Mouse (Mus musculus): ENCODE results near the gene Lmnb2. TPM values are rescaled to one million over a fixed set of nuclear protein-coding genes. Genes with fewer than 3 reads are reported as not detected.

The Lmnb2 gene
- polyA plus RNA-seq, 1 experiment from 2014 or later, result 48.9 TPM

GRCm38 (mm10) chr10:80915260-80915659 lies 2.8 kb downstream of the Lmnb2 start:
- H3K36me3 ChIP-seq (replicated peaks), result peaks cover 7% of the 10 kb centered on the region
- peaks cover 25% of the 10 kb centered on the region for H3K4me1 ChIP-seq
- H3K9ac ChIP-seq, result no peak overlapping the region
- no peaks in the 10 kb centered on the region for H3K27me3 ChIP-seq (replicated peaks)
- no peak overlapping the region for H3K27ac ChIP-seq
- ATAC-seq (replicated peaks), result no peak
- 87% methylated on average over 2 of the region's 2 CpGs for WGBS
- no peak overlapping the region for H3K4me3 ChIP-seq
- H3K4me2 ChIP-seq, result no peak overlapping the region
- no peaks in the 10 kb centered on the region for H3K9me3 ChIP-seq

GRCm38 (mm10) chr10:80914253-80914656 lies 3.8 kb downstream of the Lmnb2 start:
- no peak for ATAC-seq (replicated peaks)

DNA sequence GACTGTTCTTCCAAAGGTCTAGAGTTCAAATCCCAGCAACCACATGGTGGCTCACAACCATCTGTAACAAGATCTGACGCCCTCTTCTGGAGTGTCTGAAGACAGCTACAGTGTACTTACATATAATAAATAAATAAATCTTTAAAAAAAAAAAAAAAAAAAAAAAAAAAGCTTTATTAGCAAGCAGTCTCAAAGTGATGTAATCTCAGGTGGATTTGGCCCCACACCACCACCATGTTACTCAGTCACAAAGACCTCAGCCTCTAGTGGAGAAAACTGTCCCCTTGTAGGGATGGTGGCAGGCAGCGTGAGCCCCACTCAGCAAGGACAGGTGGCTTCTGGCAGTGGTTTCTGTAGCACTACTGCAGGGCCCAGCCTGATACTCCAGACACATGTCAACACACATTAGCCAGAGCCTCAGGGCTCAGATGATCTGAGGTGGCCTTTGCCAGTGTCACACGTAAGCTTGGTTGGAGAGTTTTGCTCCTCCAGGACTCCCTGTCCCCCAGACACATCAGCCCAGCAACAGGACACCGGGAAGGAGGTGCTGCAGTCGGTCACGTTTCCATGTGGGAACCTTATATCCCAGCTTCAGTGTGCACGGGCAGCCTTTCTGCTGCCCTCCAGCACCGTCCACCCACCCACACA lies 4.6 kb downstream of the Lmnb2 start:
- no peak overlapping the region for H3K4me2 ChIP-seq
- no peak overlapping the region for H3K4me3 ChIP-seq
- H3K4me1 ChIP-seq, result peaks cover 25% of the 10 kb centered on the region
- no peaks in the 10 kb centered on the region for H3K9me3 ChIP-seq
- no peak overlapping the region for H3K27ac ChIP-seq
- ATAC-seq (replicated peaks), result no peak
- H3K27me3 ChIP-seq (replicated peaks), result no peaks in the 10 kb centered on the region
- no peak overlapping the region for H3K9ac ChIP-seq
- WGBS, result 90% methylated on average over 7 of the region's 8 CpGs
- peaks cover 19% of the 10 kb centered on the region for H3K36me3 ChIP-seq (replicated peaks)

More at GRCm38 (mm10) chr10:80914253-80914656, 3.8 kb downstream of the Lmnb2 start:
- H3K27me3 ChIP-seq (replicated peaks), result no peaks in the 10 kb centered on the region
- H3K27ac ChIP-seq, result no peak overlapping the region
- no peak overlapping the region for H3K9ac ChIP-seq
- H3K4me3 ChIP-seq, result no peak overlapping the region
- WGBS, result 92% methylated on average over 5 of the region's 5 CpGs
- H3K4me1 ChIP-seq, result peaks cover 25% of the 10 kb centered on the region
- no peaks in the 10 kb centered on the region for H3K9me3 ChIP-seq
- H3K4me2 ChIP-seq, result no peak overlapping the region
- peaks cover 13% of the 10 kb centered on the region for H3K36me3 ChIP-seq (replicated peaks)

DNA sequence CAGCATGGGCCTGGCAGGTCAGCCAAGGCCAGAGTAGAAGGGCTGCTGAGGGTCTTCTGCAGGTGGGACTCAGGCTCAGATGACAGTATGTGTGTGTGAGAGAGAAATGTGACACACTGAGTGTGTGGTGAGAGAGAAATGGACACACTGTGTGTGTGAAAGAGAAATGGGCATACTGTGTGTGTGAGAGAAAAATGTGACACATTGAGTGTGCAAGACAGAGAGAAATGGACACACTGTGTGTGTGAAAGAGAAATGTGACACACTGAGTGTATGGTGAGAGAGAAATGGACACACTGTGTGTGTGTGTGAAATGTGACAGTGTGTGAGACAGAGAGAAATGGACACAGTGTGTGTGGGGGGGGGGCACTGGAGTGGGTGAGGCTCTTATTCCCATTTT lies 6.2 kb downstream of the Lmnb2 start:
- Histone ChIP-seq H3K9ac (no peak overlapping the region), H3K27ac (no peak overlapping the region), H3K27me3 (replicated peaks) (no peaks in the 10 kb centered on the region), H3K4me1 (peaks cover 19% of the 10 kb centered on the region), H3K4me2 (no peak overlapping the region), H3K9me3 (no peaks in the 10 kb centered on the region), H3K36me3 (replicated peaks) (peaks cover 24% of the 10 kb centered on the region), H3K4me3 (no peak overlapping the region)
- ATAC-seq (replicated peaks), result no peak

DNA sequence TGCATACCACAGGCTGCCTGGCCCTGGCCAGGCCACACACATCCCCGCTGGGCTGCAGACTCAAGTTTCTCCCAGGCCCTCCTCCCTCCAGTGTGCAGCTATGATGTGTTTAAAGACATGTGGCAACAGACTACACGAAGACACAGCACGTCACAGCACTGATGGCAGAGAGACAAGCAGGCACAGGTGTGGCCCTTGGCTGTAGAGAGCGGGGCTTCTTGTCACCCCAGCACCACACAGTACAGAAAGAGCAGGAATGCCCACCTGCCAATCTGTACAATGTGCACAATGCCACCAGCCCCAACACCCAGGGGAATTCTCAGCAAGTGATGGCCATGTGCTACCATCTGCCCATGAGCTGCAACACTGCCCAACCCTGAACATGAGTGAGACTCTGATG lies 6.7 kb downstream of the Lmnb2 start:
- H3K36me3 ChIP-seq (replicated peaks), result peaks cover 24% of the 10 kb centered on the region
- H3K27ac ChIP-seq, result no peak overlapping the region
- H3K9ac ChIP-seq, result no peak overlapping the region
- no peak overlapping the region for H3K4me2 ChIP-seq
- WGBS, result 93% methylated on average over 4 of the region's 4 CpGs
- no peak overlapping the region for H3K4me3 ChIP-seq
- no peaks in the 10 kb centered on the region for H3K9me3 ChIP-seq
- ATAC-seq (replicated peaks), result no peak
- peaks cover 14% of the 10 kb centered on the region for H3K4me1 ChIP-seq
- no peaks in the 10 kb centered on the region for H3K27me3 ChIP-seq (replicated peaks)

DNA sequence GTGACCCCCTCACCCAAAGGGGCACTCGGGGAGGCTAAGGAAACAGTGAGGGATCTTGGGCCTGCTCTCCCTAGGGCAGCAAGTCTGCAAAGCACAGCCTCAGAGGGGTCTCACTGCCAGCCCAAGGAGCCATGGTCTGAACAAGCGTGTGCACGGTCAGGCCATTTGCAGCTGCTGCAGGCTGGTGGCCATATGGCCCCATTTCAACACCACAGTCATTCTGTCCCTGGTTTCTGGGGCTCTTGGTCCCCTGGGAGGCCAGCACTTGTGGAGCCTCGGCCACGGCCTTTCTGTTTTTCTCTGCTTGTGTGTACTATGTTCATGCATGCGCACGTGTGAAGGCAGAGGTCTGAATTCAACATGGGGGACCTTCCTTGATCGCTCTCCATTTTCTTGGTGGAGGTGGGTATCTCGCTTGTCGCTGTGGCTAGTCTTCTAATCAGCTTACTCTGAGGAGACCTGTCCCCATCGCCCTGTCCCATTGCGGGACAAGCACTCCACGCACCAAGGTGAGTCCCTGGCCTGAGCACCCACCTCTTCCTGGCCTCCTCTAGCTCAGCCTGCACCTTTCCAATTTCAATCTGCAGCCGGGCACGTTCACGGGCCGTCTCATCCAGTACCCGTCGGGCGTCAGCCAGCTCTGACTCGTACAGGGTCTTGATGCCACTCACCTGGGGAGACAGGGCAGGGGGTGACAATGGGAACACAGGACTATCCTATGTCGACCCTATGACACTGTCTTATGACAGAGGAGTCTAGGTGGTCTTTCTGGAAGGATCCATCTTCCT lies 8.5 kb downstream of the Lmnb2 start:
- WGBS, result 94% methylated on average over 22 of the region's 22 CpGs
- Histone ChIP-seq H3K4me1 (no peaks in the 10 kb centered on the region), H3K9me3 (no peaks in the 10 kb centered on the region), H3K27ac (no peak overlapping the region), H3K4me2 (no peak overlapping the region), H3K4me3 (no peak overlapping the region), H3K9ac (no peak overlapping the region), H3K36me3 (replicated peaks) (peaks cover 36% of the 10 kb centered on the region), H3K27me3 (replicated peaks) (no peaks in the 10 kb centered on the region)
- ATAC-seq (replicated peaks), result no peak

DNA sequence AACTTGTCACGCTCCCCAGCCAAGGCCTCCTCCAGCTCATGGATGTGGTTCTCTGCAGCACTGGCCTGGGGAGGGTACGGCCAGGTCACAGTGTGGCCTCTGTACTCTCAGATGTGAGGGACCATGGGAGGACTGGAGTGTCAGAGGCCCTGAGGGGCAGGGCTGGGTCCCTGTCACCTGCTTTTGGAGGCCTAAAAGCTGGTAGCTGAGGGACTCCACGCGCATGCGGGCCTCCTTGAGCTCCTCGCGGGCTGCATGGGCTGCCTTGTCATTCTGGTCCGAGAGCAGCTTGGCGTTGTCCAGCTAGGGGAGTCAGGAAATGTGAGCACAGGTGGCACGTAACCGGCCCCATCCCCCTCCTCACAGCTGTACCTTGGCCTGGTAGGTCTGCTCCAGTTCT lies 13.3 kb downstream of the Lmnb2 start:
- 93% methylated on average over 11 of the region's 11 CpGs for WGBS
- no peaks in the 10 kb centered on the region for H3K9me3 ChIP-seq
- H3K27me3 ChIP-seq (replicated peaks), result no peaks in the 10 kb centered on the region
- no peak for ATAC-seq (replicated peaks)
- H3K4me2 ChIP-seq, result no peak overlapping the region
- no peak overlapping the region for H3K9ac ChIP-seq
- no peak overlapping the region for H3K4me3 ChIP-seq
- H3K36me3 ChIP-seq (replicated peaks), result peaks cover 53% of the 10 kb centered on the region
- H3K27ac ChIP-seq, result no peak overlapping the region
- H3K4me1 ChIP-seq, result peaks cover 9% of the 10 kb centered on the region

- peaks cover 15% of the 10 kb centered on the region for H3K4me1 ChIP-seq
- no peak overlapping the region for H3K4me3 ChIP-seq
- no peak overlapping the region for H3K27ac ChIP-seq
- no peak for ATAC-seq (replicated peaks)
- H3K27me3 ChIP-seq (replicated peaks), result no peaks in the 10 kb centered on the region
- H3K9me3 ChIP-seq, result no peaks in the 10 kb centered on the region
- H3K4me2 ChIP-seq, result no peak overlapping the region
- no peak overlapping the region for H3K9ac ChIP-seq
- WGBS, result 88% methylated on average over 28 of the region's 28 CpGs
- peaks cover 47% of the 10 kb centered on the region for H3K36me3 ChIP-seq (replicated peaks)
Observed at GRCm38 (mm10) chr10:80904004-80904693, 13.9 kb downstream of the Lmnb2 start.

GRCm38 (mm10) chr10:80903282-80903681 lies 14.8 kb downstream of the Lmnb2 start:
- H3K9ac ChIP-seq, result no peak overlapping the region
- no peak overlapping the region for H3K27ac ChIP-seq
- H3K36me3 ChIP-seq (replicated peaks), result peaks cover 43% of the 10 kb centered on the region
- no peaks in the 10 kb centered on the region for H3K27me3 ChIP-seq (replicated peaks)
- no peaks in the 10 kb centered on the region for H3K9me3 ChIP-seq
- H3K4me1 ChIP-seq, result peaks cover 19% of the 10 kb centered on the region
- no peak for ATAC-seq (replicated peaks)
- H3K4me2 ChIP-seq, result no peak overlapping the region
- no peak overlapping the region for H3K4me3 ChIP-seq
- WGBS, result 94% methylated on average over 10 of the region's 10 CpGs

DNA sequence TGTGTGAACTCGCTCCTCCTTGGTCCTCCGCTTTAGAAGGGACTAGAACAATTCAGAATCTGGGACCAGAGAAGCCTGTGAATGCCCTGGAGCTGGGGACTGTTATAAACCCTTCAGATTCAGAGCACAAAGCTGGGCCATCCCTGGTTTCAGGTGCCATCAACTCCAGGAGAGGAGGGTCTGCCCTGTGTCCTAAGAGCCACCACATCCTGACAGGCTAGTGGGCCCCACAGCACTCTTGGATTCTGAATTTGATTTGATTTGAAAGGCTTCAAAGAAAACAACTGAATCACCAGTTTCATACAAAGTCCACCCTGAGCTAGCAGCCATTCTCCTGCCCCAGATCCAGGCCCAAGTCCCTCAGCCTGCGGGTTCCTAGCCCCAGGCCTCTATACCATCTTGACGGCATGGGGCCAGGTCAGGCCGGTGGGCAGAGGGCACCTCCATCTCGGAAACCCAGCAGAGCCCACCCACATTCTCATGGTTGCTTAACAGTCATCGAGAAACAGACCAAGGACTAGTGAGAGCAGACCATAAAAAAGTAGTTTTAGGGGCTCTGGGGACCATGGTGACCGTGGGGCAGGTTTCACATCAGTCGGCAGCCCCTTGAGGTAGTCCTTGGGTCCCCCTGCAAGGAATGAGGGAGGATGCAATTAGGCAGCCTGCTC lies 15.6 kb downstream of the Lmnb2 start:
- no peak overlapping the region for H3K27ac ChIP-seq
- no peaks in the 10 kb centered on the region for H3K27me3 ChIP-seq (replicated peaks)
- no peaks in the 10 kb centered on the region for H3K9me3 ChIP-seq
- H3K4me1 ChIP-seq, result peaks cover 19% of the 10 kb centered on the region
- ATAC-seq (replicated peaks), result no peak
- H3K36me3 ChIP-seq (replicated peaks), result peaks cover 38% of the 10 kb centered on the region
- H3K4me3 ChIP-seq, result no peak overlapping the region
- no peak overlapping the region for H3K9ac ChIP-seq
- no peak overlapping the region for H3K4me2 ChIP-seq
- WGBS, result 97% methylated on average over 9 of the region's 9 CpGs

GRCm38 (mm10) chr10:80901409-80902272 lies 16.4 kb downstream of the Lmnb2 start:
- Histone ChIP-seq H3K4me2 (peak overlapping the region; percentile 76; the same call in 1 of the 2 replicates), H3K27ac (peak overlapping the region; percentile 89), H3K4me3 (peak overlapping the region; percentile 84; the same call in 1 of the 2 replicates), H3K9me3 (no peaks in the 10 kb centered on the region), H3K4me1 (peaks cover 19% of the 10 kb centered on the region), H3K27me3 (replicated peaks) (no peaks in the 10 kb centered on the region), H3K9ac (no peak overlapping the region), H3K36me3 (replicated peaks) (peaks cover 38% of the 10 kb centered on the region)
- WGBS, result 88% methylated on average over 19 of the region's 19 CpGs
- ATAC-seq (replicated peaks), result no peak

Data from midbrain, embryonic 15.5 days (tissue).